Comparison of ENCODE assay signal across 15 mouse cellular contexts in the genomic region with DNA sequence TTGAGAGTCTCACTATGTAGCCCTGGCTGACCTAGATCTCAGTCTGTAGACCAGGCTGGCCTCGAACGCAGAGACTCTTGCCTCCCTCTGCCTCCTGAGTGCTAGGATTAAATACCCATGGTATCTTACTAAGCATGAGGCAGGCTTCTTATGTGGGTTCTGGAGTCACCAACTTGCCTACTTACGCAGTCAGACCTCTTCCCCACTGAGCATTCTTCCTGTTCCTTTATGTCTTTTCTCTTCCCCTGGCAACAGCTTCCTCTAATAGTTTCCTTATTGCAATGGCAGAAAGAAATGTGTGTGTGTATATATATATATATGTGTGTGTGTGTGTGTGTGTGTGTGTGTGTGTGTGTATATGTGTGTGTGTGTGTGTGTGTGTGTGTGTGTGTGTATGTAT.
DNase-seq lines count a peak whose midpoint lies in the region; ATAC-seq and TF ChIP-seq lines count a peak whose summit lies in the region.
"Had no signal": no experiment of that assay in that cellular context is flagged by ENCODE, and none has a peak within 500 bp of the region (broad histone marks: within the 10 kb centered on the region; RNA-seq: fewer than 3 reads in every experiment).

No protein-coding gene starts in this region.

- DNase-seq in heart, postnatal 0 days (ENCODE audit: low spot score) = no peak
- DNase-seq in heart, adult 2 months = no peak
- no peak for DNase-seq in midbrain, embryonic 10.5 days (ENCODE audit: low spot score)
- DNase-seq in gastrocnemius, postnatal 14 days = no peak
- DNase-seq: adrenal gland, adult 8-10 months; kidney, adult 8-10 months; spleen, adult 18-20 months; thymus, postnatal 36 days had no signal

- no peaks in the 10 kb centered on the region for H3K9me3 ChIP-seq in heart, postnatal 0 days (replicated peaks; ENCODE audit: control insufficient read depth, low read length)
- no peaks in the 10 kb centered on the region for H3K9me3 ChIP-seq in midbrain, embryonic 10.5 days (replicated peaks)
- H3K9me3 ChIP-seq in midbrain, embryonic 15.5 days = no peaks in the 10 kb centered on the region
- H3K9me3 ChIP-seq: limb, embryonic 12.5 days; megakaryocyte, embryonic 14.5 days had no signal

- no peaks in the 10 kb centered on the region for H3K36me3 ChIP-seq in heart, postnatal 0 days (replicated peaks; ENCODE audit: control insufficient read depth, insufficient read depth, low read length)
- no peaks in the 10 kb centered on the region for H3K36me3 ChIP-seq in heart, adult 2 months (ENCODE audit: control insufficient read depth, insufficient read depth, low read length)
- H3K36me3 ChIP-seq in midbrain, embryonic 10.5 days = no peaks in the 10 kb centered on the region
- no peaks in the 10 kb centered on the region for H3K36me3 ChIP-seq in midbrain, embryonic 15.5 days (replicated peaks)
- H3K36me3 ChIP-seq: limb, embryonic 12.5 days had no signal

- H3K4me2 ChIP-seq in heart, postnatal 0 days (ENCODE audit: low read depth, low read length) = no peak overlapping the region
- no peak overlapping the region for H3K4me2 ChIP-seq in midbrain, embryonic 15.5 days
- H3K4me2 ChIP-seq: hindbrain, embryonic 14.5 days; limb, embryonic 12.5 days had no signal

- peaks cover 40% of the 10 kb centered on the region for H3K4me1 ChIP-seq in heart, postnatal 0 days (ENCODE audit: control insufficient read depth, insufficient read depth)
- peaks cover 4% of the 10 kb centered on the region for H3K4me1 ChIP-seq in heart, adult 2 months (ENCODE audit: control insufficient read depth, insufficient read depth, low read length)
- H3K4me1 ChIP-seq in midbrain, embryonic 10.5 days = peaks cover 37% of the 10 kb centered on the region
- peaks cover 13% of the 10 kb centered on the region for H3K4me1 ChIP-seq in midbrain, embryonic 15.5 days
- H3K4me1 ChIP-seq: megakaryocyte, embryonic 14.5 days had no signal

- no peak for TF ChIP-seq POLR2A in heart, adult 2 months (IDR thresholded peaks at IDR 0.05; ENCODE audit: insufficient read depth, low read depth, low read length)

- 89% methylated on average over 3 of the region's 3 CpGs for WGBS in heart, postnatal 0 days
- 60% methylated on average over 3 of the region's 3 CpGs for WGBS in heart, adult 2 months
- 74% methylated on average over 3 of the region's 3 CpGs for WGBS in midbrain, embryonic 10.5 days
- WGBS in midbrain, embryonic 15.5 days = 65% methylated on average over 3 of the region's 3 CpGs

- H3K4me3 ChIP-seq in heart, postnatal 0 days (ENCODE audit: low read depth, low read length) = no peak overlapping the region
- no peak overlapping the region for H3K4me3 ChIP-seq in heart, adult 2 months
- no peak overlapping the region for H3K4me3 ChIP-seq in midbrain, embryonic 10.5 days
- no peak overlapping the region for H3K4me3 ChIP-seq in midbrain, embryonic 15.5 days
- H3K4me3 ChIP-seq: limb, embryonic 12.5 days; megakaryocyte, embryonic 14.5 days had no signal

- H3K27me3 ChIP-seq in heart, postnatal 0 days (ENCODE audit: control insufficient read depth, insufficient read depth, low read length) = no peaks in the 10 kb centered on the region
- H3K27me3 ChIP-seq in heart, adult 2 months (ENCODE audit: control insufficient read depth, insufficient read depth, low read length) = no peaks in the 10 kb centered on the region
- peaks cover 29% of the 10 kb centered on the region for H3K27me3 ChIP-seq in midbrain, embryonic 10.5 days (ENCODE audit: low read depth, poor library complexity, severe bottlenecking)
- 0 out of 2 replicates have a peak, but pooled peaks cover 2% of the 10 kb centered on the region for H3K27me3 ChIP-seq in midbrain, embryonic 15.5 days (replicated peaks)
- H3K27me3 ChIP-seq: limb, embryonic 12.5 days; megakaryocyte, embryonic 14.5 days; Patski had no signal

- no peak for ATAC-seq in heart, postnatal 0 days (ENCODE audit: insufficient read depth, low read depth)
- ATAC-seq in midbrain, embryonic 15.5 days (replicated peaks) = no peak
- ATAC-seq in granulocyte monocyte progenitor cell, adult 5-6 weeks (replicated peaks; ENCODE audit: poor library complexity, severe bottlenecking) = peak; percentile 73
- no peak for ATAC-seq in CD4-positive, CD25-positive, alpha-beta regulatory T cell, adult 4 months
- ATAC-seq: Patski had no signal

- peak overlapping the region; percentile 64; the same call in 1 of the 2 replicates for H3K27ac ChIP-seq in heart, postnatal 0 days (ENCODE audit: low read depth)
- no peak overlapping the region for H3K27ac ChIP-seq in heart, adult 2 months
- peak overlapping the region; percentile 34 for H3K27ac ChIP-seq in midbrain, embryonic 10.5 days (replicated peaks)
- H3K27ac ChIP-seq in midbrain, embryonic 15.5 days = no peak overlapping the region
- H3K27ac ChIP-seq: hindbrain, embryonic 14.5 days; limb, embryonic 12.5 days had no signal

- intact Hi-C loops in heart, adult 2 months (cut with DNase I) = no loop called here
- intact Hi-C loops in gastrocnemius, postnatal 14 days (cut with DNase I; ENCODE audit: low total_unique reads) = no loop called here

- no peaks in the 10 kb centered on the region for H3K79me2 ChIP-seq in heart, adult 2 months (replicated peaks; ENCODE audit: control insufficient read depth, insufficient read depth, low read length)

- TF ChIP-seq CTCF in heart, postnatal 0 days (IDR thresholded peaks at IDR 0.05; ENCODE audit: low read depth) = no peak
- TF ChIP-seq CTCF in heart, adult 2 months (IDR thresholded peaks at IDR 0.05) = no peak

- no peak for TF ChIP-seq EP300 in heart, postnatal 0 days (IDR thresholded peaks at IDR 0.05; ENCODE audit: low read depth)
- TF ChIP-seq EP300 in heart, adult 2 months (IDR thresholded peaks at IDR 0.05; ENCODE audit: insufficient read depth, low read depth, low read length) = no peak

- H3K9ac ChIP-seq in heart, postnatal 0 days (replicated peaks; ENCODE audit: low read depth, low read length) = no peak overlapping the region
- no peak overlapping the region for H3K9ac ChIP-seq in heart, adult 2 months (ENCODE audit: low read depth, low read length)
- no peak overlapping the region for H3K9ac ChIP-seq in midbrain, embryonic 15.5 days
- H3K9ac ChIP-seq: hindbrain, embryonic 14.5 days; limb, embryonic 12.5 days had no signal

Comparison
In these comparisons a context has a peak if more than half of its experiments do, and no peak if none do; other contexts are left out.
1. H3K27ac ChIP-seq: peak in heart, postnatal 0 days (single experiment) and midbrain, embryonic 10.5 days (single experiment); none in heart, adult 2 months (single experiment) and midbrain, embryonic 15.5 days (single experiment).